In the genomic region with DNA sequence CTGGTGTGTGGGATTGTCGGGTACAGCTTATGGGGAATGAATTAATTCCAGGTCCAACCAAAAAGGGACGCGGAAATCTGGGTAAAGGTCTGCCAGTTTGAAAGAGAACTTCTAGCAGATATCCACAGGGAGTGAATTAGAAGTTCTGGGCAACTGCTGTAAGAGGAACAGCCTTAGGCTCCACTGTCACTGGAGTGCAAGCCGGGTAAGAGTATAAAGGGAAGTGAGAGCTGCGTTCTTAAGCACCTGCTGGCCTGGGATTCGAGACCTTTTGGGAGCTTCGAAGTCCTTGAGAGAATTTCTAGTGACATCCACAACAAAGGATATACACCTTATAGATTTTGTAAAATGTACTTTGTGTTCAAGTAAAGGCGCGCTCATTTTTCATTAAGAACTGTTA, we compare ENCODE assay signal across 9 mouse cellular contexts. TPM values are rescaled to one million over a fixed set of nuclear protein-coding genes. Genes with fewer than 3 reads are reported as not detected.
DNase-seq lines count a peak whose midpoint lies in the region; ATAC-seq lines count a peak whose summit lies in the region.
"Had no signal": no experiment of that assay in that cellular context is flagged by ENCODE, and none has a peak within 500 bp of the region (broad histone marks: within the 10 kb centered on the region; RNA-seq: fewer than 3 reads in every experiment).

No protein-coding gene starts in this region.

- 47% methylated on average over 9 of the region's 9 CpGs for WGBS in kidney, embryonic 15.5 days
- 36% methylated on average over 9 of the region's 9 CpGs for WGBS in forebrain, embryonic 11.5 days
- WGBS in limb, embryonic 11.5 days = 50% methylated on average over 9 of the region's 9 CpGs
- WGBS in neural tube, embryonic 14.5 days = 50% methylated on average over 9 of the region's 9 CpGs

- DNase-seq in kidney, postnatal 14 days = no peak
- DNase-seq in forebrain, embryonic 11.5 days (ENCODE audit: low spot score) = no peak
- peak; percentile 29 for DNase-seq in limb, embryonic 11.5 days (ENCODE audit: low spot score)
- DNase-seq in right cerebral cortex, postnatal 4 days = no peak
- no peak for DNase-seq in ovary, adult 18-20 months (ENCODE audit: low spot score)
- no peak for DNase-seq in frontal cortex, postnatal 36 days (ENCODE audit: low spot score in 2 of 2)
- DNase-seq: cerebellum, adult 8-10 months had no signal

- H3K27me3 ChIP-seq in kidney, embryonic 15.5 days = no peaks in the 10 kb centered on the region
- no peaks in the 10 kb centered on the region for H3K27me3 ChIP-seq in forebrain, embryonic 11.5 days (ENCODE audit: control insufficient read depth, insufficient read depth, low read length)
- no peaks in the 10 kb centered on the region for H3K27me3 ChIP-seq in limb, embryonic 11.5 days (ENCODE audit: control insufficient read depth, insufficient read depth, low read length)
- H3K27me3 ChIP-seq in neural tube, embryonic 14.5 days (ENCODE audit: control insufficient read depth, insufficient read depth, low read length) = no peaks in the 10 kb centered on the region; the same call in 1 of the 2 replicates

- H3K36me3 ChIP-seq in kidney, embryonic 15.5 days = no peaks in the 10 kb centered on the region
- no peaks in the 10 kb centered on the region for H3K36me3 ChIP-seq in forebrain, embryonic 11.5 days (ENCODE audit: control insufficient read depth, insufficient read depth, low read length)
- no peaks in the 10 kb centered on the region for H3K36me3 ChIP-seq in limb, embryonic 11.5 days (ENCODE audit: control insufficient read depth, insufficient read depth, low read length)
- H3K36me3 ChIP-seq in neural tube, embryonic 14.5 days (ENCODE audit: control insufficient read depth, insufficient read depth, low read length) = no peaks in the 10 kb centered on the region

- peaks cover 27% of the 10 kb centered on the region for H3K4me1 ChIP-seq in kidney, embryonic 15.5 days
- H3K4me1 ChIP-seq in forebrain, embryonic 11.5 days (replicated peaks; ENCODE audit: control insufficient read depth, insufficient read depth, low read length) = no peaks in the 10 kb centered on the region
- no peaks in the 10 kb centered on the region for H3K4me1 ChIP-seq in limb, embryonic 11.5 days (ENCODE audit: control insufficient read depth, insufficient read depth, low read length)
- H3K4me1 ChIP-seq in neural tube, embryonic 14.5 days (ENCODE audit: control insufficient read depth, insufficient read depth, low read length) = no peaks in the 10 kb centered on the region

- H3K27ac ChIP-seq in kidney, embryonic 15.5 days = no peak overlapping the region
- H3K27ac ChIP-seq in forebrain, embryonic 11.5 days (ENCODE audit: low read depth, low read length) = no peak overlapping the region
- H3K27ac ChIP-seq in limb, embryonic 11.5 days (replicated peaks; ENCODE audit: low read depth, low read length) = no peak overlapping the region
- H3K27ac ChIP-seq in neural tube, embryonic 14.5 days (ENCODE audit: low read depth, low read length) = no peak overlapping the region

- no peaks in the 10 kb centered on the region for H3K9me3 ChIP-seq in kidney, embryonic 15.5 days (replicated peaks)
- H3K9me3 ChIP-seq in forebrain, embryonic 11.5 days (ENCODE audit: control insufficient read depth, low read length) = no peaks in the 10 kb centered on the region
- H3K9me3 ChIP-seq in limb, embryonic 11.5 days (ENCODE audit: control insufficient read depth, low read length) = no peaks in the 10 kb centered on the region
- no peaks in the 10 kb centered on the region for H3K9me3 ChIP-seq in neural tube, embryonic 14.5 days (ENCODE audit: control insufficient read depth, low read length)

- ATAC-seq in kidney, embryonic 15.5 days (replicated peaks; ENCODE audit: low FRiP score) = no peak
- no peak for ATAC-seq in forebrain, embryonic 11.5 days (replicated peaks; ENCODE audit: low FRiP score)
- no peak for ATAC-seq in limb, embryonic 11.5 days (ENCODE audit: insufficient number of reproducible peaks, low FRiP score, low TSS enrichment, low read depth)
- ATAC-seq in neural tube, embryonic 14.5 days (ENCODE audit: low read depth) = peak; percentile 5; the same call in 1 of the 2 replicates

- H3K9ac ChIP-seq in kidney, embryonic 15.5 days = 0 out of 2 replicates have a peak overlapping the region, but pooled peaks have one; percentile 47
- peak overlapping the region; percentile 48; the same call in 1 of the 2 replicates for H3K9ac ChIP-seq in forebrain, embryonic 11.5 days (ENCODE audit: low read length)
- H3K9ac ChIP-seq in limb, embryonic 11.5 days (ENCODE audit: low read length) = peak overlapping the region; percentile 60; the same call in 1 of the 2 replicates
- no peak overlapping the region for H3K9ac ChIP-seq in neural tube, embryonic 14.5 days (replicated peaks; ENCODE audit: low read depth, low read length)

- peak overlapping the region; percentile 97 for H3K4me2 ChIP-seq in kidney, embryonic 15.5 days
- H3K4me2 ChIP-seq in forebrain, embryonic 11.5 days (ENCODE audit: low read depth, low read length, severe bottlenecking) = peak overlapping the region; percentile 92
- peak overlapping the region; percentile 72 for H3K4me2 ChIP-seq in limb, embryonic 11.5 days (ENCODE audit: low read depth, severe bottlenecking)
- peak overlapping the region; percentile 75 for H3K4me2 ChIP-seq in neural tube, embryonic 14.5 days (ENCODE audit: low read depth, low read length)

- H3K4me3 ChIP-seq in kidney, embryonic 15.5 days (replicated peaks) = peak overlapping the region; percentile 59
- H3K4me3 ChIP-seq in forebrain, embryonic 11.5 days (ENCODE audit: low read depth, low read length) = peak overlapping the region; percentile 39
- peak overlapping the region; percentile 43 for H3K4me3 ChIP-seq in limb, embryonic 11.5 days (ENCODE audit: low read depth, low read length)
- peak overlapping the region; percentile 40; the same call in 1 of the 2 replicates for H3K4me3 ChIP-seq in neural tube, embryonic 14.5 days (ENCODE audit: low read depth, low read length)

RNA-seq across cellular contexts. Expression of gene Ptgfr, which starts 0.3 kb away (rescaled TPM):
- 4.1 and 4.3 TPM in 2 replicates for polyA plus RNA-seq in kidney, embryonic 15.5 days (2015; fragmentation: Nextera tagmentation; extraction: Ambion mirVana)
- 0.83 and 1.1 TPM in 2 replicates for polyA plus RNA-seq in forebrain, embryonic 11.5 days (2014; fragmentation: Nextera tagmentation; extraction: Ambion mirVana)
- polyA plus RNA-seq in limb, embryonic 11.5 days (2014; fragmentation: Nextera tagmentation; extraction: Ambion mirVana) = 0.92 and 2.0 TPM in 2 replicates
- 1.5 and 2.8 TPM in 2 replicates for polyA plus RNA-seq in neural tube, embryonic 14.5 days (2014; fragmentation: Nextera tagmentation; extraction: Ambion mirVana)
